Mouse (Mus musculus) gastrocnemius, adult 18-20 months (tissue): Measurements from ENCODE around the gene Fmnl2. TPM values are rescaled to one million over a fixed set of nuclear protein-coding genes. Genes with fewer than 3 reads are reported as not detected.
A peak's percentile ranks its signal among the peaks of the same experiment; 100 is the strongest.

Experiments
- DNase-seq: peaks from one replicate; pipeline ENCODE4 v3.0.0; 2021; ENCODE audit warnings: low spot score
- total RNA-seq, 2 experiments: library from RNA; stranded (reverse); gene quantifications; 2 replicates each; pipeline ENCODE4 v1.2.3; 2021

Fmnl2 gene
- total RNA-seq, 2 experiments from 2014 or later = 4.2 to 5.2 TPM

DNA sequence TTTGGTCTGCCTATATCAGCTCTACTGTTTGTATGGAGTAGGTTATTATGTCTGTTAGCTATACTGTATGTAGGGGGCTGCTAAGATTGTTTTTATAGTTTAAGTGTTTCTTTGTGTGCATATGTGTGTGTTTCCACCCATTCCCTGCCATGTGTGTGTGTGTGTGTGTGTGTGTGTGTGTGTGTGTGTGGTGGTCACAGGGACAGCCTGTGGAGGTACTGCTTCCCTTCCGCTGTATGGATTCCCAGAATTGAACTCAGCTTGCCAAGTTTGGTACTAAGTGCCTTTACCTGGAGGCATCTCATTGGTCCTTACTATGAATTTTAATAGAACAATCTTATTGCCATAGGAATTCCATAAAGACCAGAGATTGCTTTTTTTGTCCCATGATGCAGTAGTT is 126.9 kb downstream of the Fmnl2 start:
- DNase-seq = no peak

DNA sequence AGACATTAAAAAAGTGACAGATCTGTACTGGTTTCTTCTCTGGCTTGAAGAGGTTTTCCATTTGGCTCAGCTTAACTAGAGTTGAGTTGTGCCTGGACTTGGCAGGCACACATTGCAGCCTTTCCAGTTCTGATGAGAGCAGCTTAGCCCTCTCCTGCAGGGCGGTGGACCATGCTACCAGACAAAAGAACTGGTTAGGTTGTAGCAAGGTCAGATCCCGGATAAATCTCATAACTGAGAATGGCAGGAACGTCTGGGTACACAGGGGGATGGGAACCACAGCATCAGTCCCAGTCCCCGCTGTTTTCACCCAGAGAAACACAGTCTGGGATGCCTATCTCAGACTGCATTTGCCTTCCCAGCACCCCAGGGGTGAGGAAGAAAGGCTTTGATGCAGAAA is 127.5 kb downstream of the Fmnl2 start:
- peak; percentile 38 for DNase-seq

DNA sequence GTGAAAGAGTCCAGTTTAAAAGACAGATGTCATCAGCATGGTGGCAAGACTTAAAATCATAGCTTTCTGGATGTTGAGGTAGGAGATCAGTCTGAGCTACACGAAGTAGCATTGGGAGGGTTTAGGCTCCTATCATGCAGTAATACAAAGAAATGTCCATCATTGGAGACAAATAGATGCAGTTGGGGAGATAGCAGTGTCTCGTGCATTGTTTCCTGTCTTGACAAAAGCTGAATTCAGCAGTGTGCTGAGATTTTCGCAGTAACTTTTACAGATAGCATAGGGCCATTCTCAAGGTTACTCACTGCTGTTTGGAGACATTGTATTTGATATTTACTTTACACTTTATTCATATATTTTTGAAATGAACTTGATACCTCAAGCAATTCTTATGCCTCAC is 128.7 kb downstream of the Fmnl2 start:
- no peak for DNase-seq

GRCm38 (mm10) chr2:52987035-52987434 is 129.4 kb downstream of the Fmnl2 start:
- no peak for DNase-seq

DNA sequence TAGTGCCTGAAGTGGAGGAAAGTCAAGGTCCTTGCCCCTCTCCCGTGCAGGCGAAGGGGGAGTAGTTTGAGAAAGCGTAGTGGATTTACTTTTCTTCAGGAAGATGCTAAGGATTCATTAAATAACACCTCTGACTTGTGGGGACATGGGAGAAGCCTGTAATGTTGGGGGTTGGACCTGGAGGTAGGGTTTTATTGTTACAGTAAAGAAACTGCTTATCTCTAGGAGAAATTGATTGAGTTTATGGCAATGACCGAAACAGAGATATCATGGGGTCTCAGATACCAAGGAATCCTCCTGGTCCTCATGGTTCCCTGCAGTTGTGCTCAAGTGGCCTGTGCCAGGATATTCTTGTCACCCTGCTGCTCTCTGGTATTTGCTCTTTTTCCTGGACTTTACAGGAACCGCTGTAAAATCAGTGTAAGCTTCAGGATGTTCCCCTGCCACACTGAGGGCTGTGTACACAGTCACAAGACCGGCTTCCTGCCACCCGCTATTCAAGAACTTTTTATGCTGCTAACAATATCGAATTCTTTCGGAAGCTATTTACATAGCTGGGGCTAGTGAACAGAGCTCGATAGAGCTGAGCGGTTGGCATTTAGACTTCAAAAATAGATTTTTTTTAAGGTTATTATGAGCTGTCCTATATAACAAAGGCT is 130.1 kb downstream of the Fmnl2 start:
- no peak for DNase-seq

- no peak for DNase-seq
These were observed 131.7 kb downstream of the Fmnl2 start for GRCm38 (mm10) chr2:52989316-52989715.

DNA sequence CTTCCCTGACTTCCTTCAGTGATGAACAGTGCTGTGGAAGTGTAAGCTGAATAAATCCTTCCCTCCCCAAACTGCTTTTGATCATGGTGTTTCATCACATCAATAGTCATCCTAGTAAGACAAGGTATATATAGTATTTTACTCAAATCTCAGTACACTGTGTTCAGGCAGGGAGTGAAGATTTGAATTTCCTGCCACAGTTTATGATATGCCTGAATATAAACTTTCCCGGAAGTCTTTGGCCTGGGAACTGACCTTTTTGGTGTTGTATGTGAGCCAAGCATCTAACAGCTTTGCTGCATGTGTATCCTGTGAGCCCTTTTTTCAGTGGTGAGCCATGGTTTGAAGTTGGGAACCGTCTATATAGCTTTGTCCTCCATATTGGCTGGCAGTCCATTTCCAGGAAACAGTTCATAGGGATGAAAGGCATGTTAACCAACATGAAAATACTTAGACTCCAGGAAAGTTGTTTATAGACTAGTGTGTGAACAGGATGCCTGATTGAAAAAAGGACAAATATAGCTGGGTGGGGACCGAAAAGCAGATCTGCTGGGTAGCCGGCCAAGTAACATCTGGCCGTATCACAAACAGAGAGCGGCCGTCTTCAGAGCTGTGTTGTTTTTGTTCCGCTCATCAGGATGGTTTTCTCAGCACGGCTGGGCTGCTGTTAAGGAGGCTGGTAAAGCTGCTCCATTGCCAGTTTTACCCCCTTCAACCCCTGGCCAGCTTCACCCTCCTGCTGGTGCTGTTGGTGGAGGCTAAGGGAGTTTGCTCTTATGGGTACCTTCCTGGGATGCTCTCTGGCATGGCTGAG is 133.4 kb downstream of the Fmnl2 start:
- DNase-seq = peak; percentile 43

GRCm38 (mm10) chr2:52991688-52992194 is 134.1 kb downstream of the Fmnl2 start:
- no peak for DNase-seq

DNA sequence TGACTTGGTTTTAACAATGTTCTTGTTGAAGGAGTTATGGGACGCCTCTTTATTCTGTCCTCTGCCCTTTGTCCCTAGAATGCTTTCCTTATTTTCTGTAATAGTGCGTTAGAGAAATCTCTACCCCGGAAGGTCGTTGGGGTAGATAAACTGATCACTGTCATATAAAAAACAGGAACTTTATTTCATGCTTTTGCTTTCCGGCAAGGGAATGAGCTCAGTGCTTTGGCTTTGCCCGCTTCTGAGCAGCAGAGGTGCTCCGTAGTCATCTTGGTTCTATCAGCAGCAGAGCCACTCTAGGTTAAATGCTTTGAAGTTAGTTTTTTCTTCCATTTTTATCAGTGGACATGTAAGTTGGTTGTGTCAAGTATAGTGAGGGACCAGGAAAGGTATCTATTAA is 135.6 kb downstream of the Fmnl2 start:
- no peak for DNase-seq

GRCm38 (mm10) chr2:52994526-52994925 is 136.9 kb downstream of the Fmnl2 start:
- DNase-seq = no peak

GRCm38 (mm10) chr2:52997955-52998750 is 140.5 kb downstream of the Fmnl2 start:
- DNase-seq = peak; percentile 42

- DNase-seq = peak; percentile 60
These were observed 141.9 kb downstream of the Fmnl2 start for GRCm38 (mm10) chr2:52999524-52999969.

- no peak for DNase-seq
These were observed 142.8 kb downstream of the Fmnl2 start for GRCm38 (mm10) chr2:53000446-53000845.

DNA sequence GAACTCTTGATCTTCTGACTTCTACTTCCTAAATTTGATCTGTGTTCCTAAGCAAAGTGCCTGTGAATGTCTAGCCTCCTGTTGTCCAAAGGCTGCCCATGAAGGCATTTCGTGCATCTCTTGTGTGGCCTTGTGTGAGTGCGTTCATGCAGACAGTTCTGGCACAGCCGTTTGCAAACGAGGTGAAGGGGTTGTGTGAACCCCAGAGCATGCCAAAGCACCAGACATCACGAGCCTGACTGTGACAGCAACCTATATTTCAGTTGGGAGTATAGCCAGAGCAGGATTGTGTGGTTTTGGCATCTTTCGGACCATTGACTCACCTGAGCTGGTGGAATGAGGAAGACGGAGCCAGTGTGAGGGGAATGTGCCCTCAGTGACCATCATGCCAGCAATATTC is 148.5 kb downstream of the Fmnl2 start:
- DNase-seq = no peak

- DNase-seq = peak; percentile 66
These were observed 149.5 kb downstream of the Fmnl2 start for GRCm38 (mm10) chr2:53007142-53007541.

DNA sequence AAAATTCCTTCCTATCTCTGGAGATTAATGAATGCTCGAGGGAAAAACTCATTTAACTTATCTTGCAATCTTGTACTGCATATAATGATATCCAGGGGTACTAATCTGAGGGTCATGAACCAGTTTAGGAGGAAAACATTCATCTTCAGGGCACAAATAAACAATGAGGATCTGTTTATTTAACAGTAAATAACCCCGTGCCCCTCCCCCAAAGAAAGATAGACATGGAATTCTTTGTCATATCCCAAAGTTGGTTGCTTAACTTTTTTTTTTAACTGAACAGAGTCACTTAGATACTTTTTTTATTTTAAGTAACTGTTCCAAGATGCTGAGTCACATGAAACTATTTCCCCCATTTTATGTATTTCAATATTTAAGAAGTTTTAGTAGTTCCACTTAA is 155.4 kb downstream of the Fmnl2 start:
- DNase-seq = no peak

GRCm38 (mm10) chr2:53014451-53014850 is 156.8 kb downstream of the Fmnl2 start:
- no peak for DNase-seq

GRCm38 (mm10) chr2:53022982-53023381 is 165.3 kb downstream of the Fmnl2 start:
- no peak for DNase-seq

DNA sequence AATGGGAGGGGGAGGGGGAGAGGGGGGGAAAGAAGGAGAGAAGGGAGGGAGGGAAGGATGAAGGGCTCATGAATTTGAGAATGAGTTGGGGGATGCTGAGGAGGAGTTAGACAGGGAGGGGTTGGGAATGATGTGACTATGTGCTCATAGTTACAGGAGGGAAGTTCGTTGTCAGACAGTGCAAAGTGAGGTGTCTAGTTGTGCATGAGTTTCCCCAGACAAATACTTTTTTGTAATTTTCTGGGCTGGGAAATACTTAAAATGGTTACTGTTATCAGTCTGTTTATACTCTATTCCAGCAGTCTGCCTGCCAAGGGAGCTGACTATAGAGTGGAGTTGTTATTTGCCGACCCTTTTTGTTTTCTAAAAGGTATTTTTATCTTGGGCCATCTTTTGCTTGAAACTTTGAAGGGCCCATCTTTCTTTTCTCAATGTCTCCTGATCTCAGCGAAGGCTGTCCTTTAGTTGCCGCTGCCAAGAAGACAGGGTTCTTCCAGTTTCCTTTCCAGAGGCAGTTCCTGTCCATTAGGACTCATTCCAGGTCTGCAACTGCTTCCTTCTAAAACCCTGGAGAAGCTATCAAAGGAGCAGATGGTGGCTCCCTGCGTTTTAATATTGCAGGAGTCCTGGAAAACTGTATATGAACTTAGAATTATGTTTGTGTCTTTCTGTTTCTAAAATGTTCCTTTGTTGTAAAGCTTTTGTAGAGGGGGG is 168.6 kb downstream of the Fmnl2 start:
- DNase-seq = peak; percentile 59

DNA sequence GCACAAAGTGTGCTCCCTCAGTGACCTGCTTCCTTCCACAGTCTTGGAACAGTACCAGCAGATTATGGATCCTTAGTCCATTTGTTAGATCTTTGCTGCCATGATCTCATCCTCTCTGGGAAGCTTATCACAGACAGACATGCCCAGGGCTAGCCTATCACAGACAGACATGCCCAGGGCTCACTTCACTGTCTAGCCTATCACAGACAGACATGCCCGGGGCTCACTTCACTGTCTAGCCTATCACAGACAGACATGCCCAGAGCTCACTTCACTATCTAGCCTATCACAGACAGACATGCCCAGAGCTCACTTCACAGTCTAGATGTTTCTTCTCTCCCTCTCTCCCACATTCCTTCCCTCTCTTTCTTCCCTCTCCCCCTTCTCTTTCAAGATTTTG is 171.2 kb downstream of the Fmnl2 start:
- no peak for DNase-seq

DNA sequence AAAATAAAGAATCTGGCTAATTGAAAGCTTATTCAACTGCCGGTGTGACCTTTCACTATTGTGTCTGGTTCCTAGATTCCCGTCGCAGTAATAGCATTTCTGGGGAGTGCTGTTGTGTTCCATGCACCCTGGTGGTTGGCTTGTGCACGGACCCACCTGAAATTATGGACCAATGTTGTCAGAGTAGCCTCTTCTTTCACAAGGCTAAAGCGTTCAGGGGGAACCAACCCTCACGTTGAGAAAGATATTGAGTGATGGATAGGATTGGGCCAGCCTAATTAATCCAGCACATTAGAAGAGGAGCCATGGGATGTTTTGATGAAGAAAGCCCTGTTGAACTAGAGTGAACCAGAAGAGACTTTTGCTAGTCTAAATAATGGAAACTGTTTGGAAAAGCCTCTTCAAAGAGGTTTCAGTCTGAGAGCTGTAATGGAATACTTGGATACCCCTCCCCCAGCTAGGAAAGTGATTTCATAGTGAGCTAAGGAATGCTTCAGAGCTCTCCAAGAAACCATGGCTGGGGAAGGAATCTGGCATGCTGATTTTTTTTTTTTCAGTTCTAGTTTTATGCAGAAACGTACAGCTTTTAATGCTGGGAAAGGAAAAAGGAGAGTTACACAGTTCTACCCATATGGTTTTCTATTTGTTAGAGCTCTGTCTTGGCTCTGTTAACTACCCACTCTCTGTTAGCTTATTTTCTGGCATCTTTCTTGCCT is 172.2 kb downstream of the Fmnl2 start:
- DNase-seq = peak; percentile 33
